Mouse (Mus musculus) hindbrain, postnatal 0 days (tissue): ENCODE results near the gene Pxylp1. TPM values are rescaled to one million over a fixed set of nuclear protein-coding genes. Genes with fewer than 3 reads are reported as not detected.

Experiments
- ATAC-seq: fragments of 200-750 bp; cut with Nextera tagmentation; 2 replicates; pipeline ENCODE4 v1.8.0; 2017; ENCODE audit warnings: mild to moderate bottlenecking, moderate TSS enrichment, moderate library complexity
- DNase-seq: peaks from one replicate; pipeline ENCODE4 v3.0.0-alpha.2; 2015; ENCODE audit warnings: low spot score
- H3K27ac ChIP-seq: fragments of 300-500 bp; sonication (generic); 2 replicates; pipeline ENCODE4 v1.5.1; 2014; ENCODE audit warnings: mild to moderate bottlenecking
- H3K27me3 ChIP-seq: fragments of 300-500 bp; sonication (generic); 2 replicates; pipeline ENCODE4 v1.6.1; 2014; ENCODE audit warnings: low read length, mixed read lengths; ENCODE audit not compliant: insufficient read depth
- H3K36me3 ChIP-seq: fragments of 300-500 bp; sonication (generic); 2 replicates; pipeline ENCODE4 v1.6.1; 2014; ENCODE audit warnings: low read length, mixed read lengths; ENCODE audit not compliant: insufficient read depth
- H3K4me1 ChIP-seq: fragments of 300-500 bp; sonication (generic); 2 replicates; pipeline ENCODE4 v1.6.1; 2014; ENCODE audit warnings: antibody characterized with exemption, low read length, mixed read lengths; ENCODE audit not compliant: insufficient read depth
- H3K4me2 ChIP-seq: fragments of 300-500 bp; sonication (generic); 2 replicates; pipeline ENCODE4 v1.6.1; 2014; ENCODE audit warnings: low read depth, mild to moderate bottlenecking, low read length, moderate library complexity, mixed read lengths
- H3K4me3 ChIP-seq: fragments of 300-500 bp; sonication (generic); 2 replicates; pipeline ENCODE4 v1.5.1; 2014; ENCODE audit warnings: low read length
- H3K9ac ChIP-seq: fragments of 300-500 bp; sonication (generic); replicated peaks from 2 replicates; pipeline ENCODE4 v1.6.1; 2014; ENCODE audit warnings: mild to moderate bottlenecking, low read length, moderate library complexity, mixed read lengths
- H3K9me3 ChIP-seq: fragments of 300-500 bp; sonication (generic); 2 replicates; pipeline ENCODE4 v1.6.1; 2016; ENCODE audit warnings: low read length, mixed read lengths
- CTCF ChIP-seq: IDR thresholded peaks from 2 replicates; pipeline ENCODE4 v1.5.1; 2016; ENCODE audit warnings: antibody characterized with exemption, control low read depth, low read depth
- WGBS: fragments of 180-500 bp; shearing (Covaris S2); extraction: QIAGEN DNeasy Blood & Tissue Kit; methylation state at CpG from one replicate; pipeline ENCODE4 v1.1.7; 2014; 5-methylcytosine and 5-hydroxymethylcytosine counted together
- polyA plus RNA-seq: library from polyadenylated mRNA; unstranded; fragments of >200 nt; fragmentation: Nextera tagmentation; extraction: Ambion mirVana; gene quantifications from 2 replicates; pipeline ENCODE4 v1.2.1, GENCODE M21; 2015
- total RNA-seq: library from RNA; depleted of rRNA; stranded (reverse); fragments of >200 nt; gene quantifications from 2 replicates; pipeline ENCODE4 v1.2.3, GENCODE M21; 2014

The Pxylp1 gene
- total and polyA plus RNA-seq, 2 experiments from 2014 or later, result 23.4 to 28.9 TPM

DNA sequence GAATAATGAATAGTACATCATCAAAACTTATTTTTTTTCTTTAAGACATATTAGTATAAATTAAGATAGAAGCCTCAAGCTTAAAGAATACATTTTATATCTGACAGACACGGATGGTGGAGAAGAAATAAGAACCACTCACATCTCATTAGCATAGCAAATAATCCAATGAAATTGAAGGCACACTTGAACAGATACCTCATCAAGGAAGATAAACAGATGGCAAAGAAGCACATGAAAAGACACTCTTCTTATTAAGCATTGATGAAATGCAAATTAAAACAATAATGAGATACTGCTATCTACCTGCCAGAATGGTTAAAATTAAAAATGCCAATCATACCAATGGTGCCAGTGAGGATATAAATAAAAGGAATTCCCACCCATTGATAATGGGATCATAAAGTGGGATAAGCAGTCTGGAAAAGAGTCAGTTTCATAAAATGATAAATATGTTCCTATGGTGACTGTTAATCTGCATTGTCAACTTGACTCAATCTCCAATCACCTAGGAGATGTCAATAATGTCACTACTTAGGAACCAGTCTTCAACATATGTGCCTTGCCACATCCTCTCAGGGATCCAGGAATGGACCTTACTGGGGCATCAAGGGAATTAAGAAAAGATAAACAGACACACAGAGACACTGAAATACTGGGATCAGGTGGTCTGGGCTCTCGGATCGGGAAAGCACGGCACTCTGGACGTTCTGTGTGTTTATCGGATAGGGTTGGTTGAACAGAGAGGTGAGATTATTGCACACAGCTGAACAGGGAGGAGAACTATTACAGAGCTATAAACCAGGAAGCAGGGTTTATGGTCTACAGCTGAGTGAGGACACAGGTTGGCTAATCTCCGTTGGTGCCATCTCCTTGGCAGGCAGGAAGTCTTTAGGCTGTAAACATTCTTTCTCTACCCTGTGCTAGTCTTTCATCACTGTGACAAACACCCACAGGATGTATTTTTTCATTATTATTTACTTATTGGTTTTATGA, 12.2 kb upstream of the Pxylp1 start:
- H3K27me3 ChIP-seq, result no peaks in the 10 kb centered on the region
- no peaks in the 10 kb centered on the region for H3K36me3 ChIP-seq
- no peak overlapping the region for H3K27ac ChIP-seq
- no peak overlapping the region for H3K4me2 ChIP-seq
- H3K4me3 ChIP-seq, result no peak overlapping the region
- no peaks in the 10 kb centered on the region for H3K4me1 ChIP-seq
- H3K9me3 ChIP-seq, result no peaks in the 10 kb centered on the region
- TF ChIP-seq CTCF, result no peak
- ATAC-seq (0 out of 2 replicates have a peak, but pooled peaks have one; percentile 5), DNase-seq (no peak)
- WGBS, result 63% methylated on average over 7 of the region's 7 CpGs
- H3K9ac ChIP-seq, result no peak overlapping the region

DNA sequence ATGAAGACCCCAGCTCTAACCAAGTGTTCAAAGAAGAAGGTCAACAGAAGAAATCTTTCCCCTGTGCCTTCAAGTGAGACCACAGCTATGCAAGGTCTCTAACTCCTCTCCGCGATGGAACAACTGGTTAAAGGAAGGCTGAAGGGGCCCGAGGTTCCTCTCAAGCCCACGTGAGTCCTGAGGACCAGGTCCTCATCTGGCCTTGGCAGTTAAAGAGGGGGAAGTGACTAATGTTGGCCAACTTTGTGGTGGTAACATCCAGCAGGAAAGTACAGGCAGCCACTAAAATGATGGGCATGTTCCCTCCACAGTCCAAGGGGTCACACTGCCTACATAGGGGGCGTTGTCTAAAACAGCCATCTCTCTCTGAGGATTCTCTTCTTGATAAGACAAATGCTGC, 7.2 kb upstream of the Pxylp1 start:
- H3K27me3 ChIP-seq, result no peaks in the 10 kb centered on the region
- no peaks in the 10 kb centered on the region for H3K36me3 ChIP-seq
- no peak overlapping the region for H3K4me3 ChIP-seq
- DNase-seq, result no peak
- no peak for ATAC-seq
- no peak overlapping the region for H3K27ac ChIP-seq
- H3K9me3 ChIP-seq, result no peaks in the 10 kb centered on the region
- WGBS, result 86% methylated on average over 5 of the region's 5 CpGs
- no peaks in the 10 kb centered on the region for H3K4me1 ChIP-seq
- TF ChIP-seq CTCF, result no peak
- H3K9ac ChIP-seq, result no peak overlapping the region
- H3K4me2 ChIP-seq, result no peak overlapping the region

DNA sequence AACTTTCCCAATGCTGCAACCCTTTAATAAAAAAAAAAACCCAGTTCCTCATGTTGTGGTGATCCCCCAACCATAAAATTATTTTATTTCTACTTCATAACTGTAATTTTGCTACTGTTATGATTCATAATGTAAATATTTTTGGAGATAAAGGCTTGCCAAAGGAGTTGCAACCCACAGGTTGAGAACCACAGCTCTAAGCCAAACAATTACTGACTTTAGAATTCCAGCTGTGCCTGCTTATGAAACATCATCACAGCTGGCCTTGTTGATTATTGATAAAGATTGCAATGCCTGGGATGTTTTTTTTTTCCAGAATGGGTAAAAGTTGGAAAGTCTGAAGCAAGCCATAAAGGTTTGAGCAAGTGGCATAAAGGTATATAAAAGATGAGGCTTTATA, 6.5 kb upstream of the Pxylp1 start:
- no peak for ATAC-seq
- DNase-seq, result no peak
- no peak overlapping the region for H3K4me3 ChIP-seq
- H3K4me2 ChIP-seq, result no peak overlapping the region
- no peaks in the 10 kb centered on the region for H3K36me3 ChIP-seq
- no peaks in the 10 kb centered on the region for H3K9me3 ChIP-seq
- H3K27me3 ChIP-seq, result no peaks in the 10 kb centered on the region
- H3K9ac ChIP-seq, result no peak overlapping the region
- no peaks in the 10 kb centered on the region for H3K4me1 ChIP-seq
- no peak for TF ChIP-seq CTCF
- no peak overlapping the region for H3K27ac ChIP-seq

DNA sequence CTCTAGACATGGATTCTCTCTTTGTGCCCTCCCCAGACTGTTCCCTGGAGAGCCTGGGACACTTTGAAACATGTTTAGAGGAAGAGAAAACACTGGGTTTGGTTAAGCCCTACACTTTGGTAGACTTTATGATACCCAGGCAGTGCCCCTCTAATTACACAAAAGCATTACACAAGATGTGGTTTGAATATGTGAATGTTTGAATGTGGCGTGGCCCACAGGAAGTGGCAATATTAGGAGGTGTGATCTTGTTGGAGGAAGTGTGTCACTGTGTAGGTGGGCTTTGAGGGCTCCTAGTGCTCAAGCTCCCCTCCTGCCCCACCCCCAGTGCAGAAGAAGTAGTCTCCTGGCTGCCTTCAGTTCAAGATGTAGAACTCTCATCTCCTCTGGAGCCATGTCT, 4.2 kb upstream of the Pxylp1 start:
- Histone ChIP-seq H3K4me3 (no peak overlapping the region), H3K27me3 (no peaks in the 10 kb centered on the region), H3K9me3 (no peaks in the 10 kb centered on the region), H3K36me3 (no peaks in the 10 kb centered on the region), H3K4me2 (no peak overlapping the region), H3K9ac (no peak overlapping the region), H3K27ac (no peak overlapping the region), H3K4me1 (peaks cover 3% of the 10 kb centered on the region; the same call in 1 of the 2 replicates)
- 93% methylated on average over 1 of the region's 1 CpGs for WGBS
- no peak for DNase-seq
- no peak for TF ChIP-seq CTCF
- ATAC-seq, result no peak

DNA sequence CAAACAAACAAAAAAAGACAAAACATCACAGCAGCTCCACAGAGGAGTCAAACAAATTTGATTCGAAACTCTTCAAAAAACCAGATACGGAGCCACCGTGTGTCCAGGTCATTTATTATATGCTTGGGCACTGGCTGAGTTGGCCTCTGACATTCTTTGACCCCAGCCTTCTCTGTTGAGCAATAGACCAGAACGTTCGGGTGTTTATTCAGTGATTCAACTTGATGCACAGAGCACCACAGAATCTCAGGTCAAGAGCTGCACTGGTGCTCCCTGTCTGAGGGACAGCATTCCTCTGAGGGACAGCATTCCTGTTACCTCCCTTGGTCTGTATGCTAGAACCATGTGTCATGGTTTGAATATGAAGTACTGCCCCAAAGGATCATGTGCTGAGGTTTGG, 1.1 kb upstream of the Pxylp1 start:
- no peak for TF ChIP-seq CTCF
- no peak for DNase-seq
- ATAC-seq, result no peak
- Histone ChIP-seq H3K27me3 (no peaks in the 10 kb centered on the region), H3K9me3 (no peaks in the 10 kb centered on the region), H3K4me2 (no peak overlapping the region), H3K27ac (no peak overlapping the region), H3K4me1 (peaks cover 3% of the 10 kb centered on the region; the same call in 1 of the 2 replicates), H3K9ac (no peak overlapping the region), H3K36me3 (no peaks in the 10 kb centered on the region), H3K4me3 (no peak overlapping the region)
- 42% methylated on average over 5 of the region's 5 CpGs for WGBS

DNA sequence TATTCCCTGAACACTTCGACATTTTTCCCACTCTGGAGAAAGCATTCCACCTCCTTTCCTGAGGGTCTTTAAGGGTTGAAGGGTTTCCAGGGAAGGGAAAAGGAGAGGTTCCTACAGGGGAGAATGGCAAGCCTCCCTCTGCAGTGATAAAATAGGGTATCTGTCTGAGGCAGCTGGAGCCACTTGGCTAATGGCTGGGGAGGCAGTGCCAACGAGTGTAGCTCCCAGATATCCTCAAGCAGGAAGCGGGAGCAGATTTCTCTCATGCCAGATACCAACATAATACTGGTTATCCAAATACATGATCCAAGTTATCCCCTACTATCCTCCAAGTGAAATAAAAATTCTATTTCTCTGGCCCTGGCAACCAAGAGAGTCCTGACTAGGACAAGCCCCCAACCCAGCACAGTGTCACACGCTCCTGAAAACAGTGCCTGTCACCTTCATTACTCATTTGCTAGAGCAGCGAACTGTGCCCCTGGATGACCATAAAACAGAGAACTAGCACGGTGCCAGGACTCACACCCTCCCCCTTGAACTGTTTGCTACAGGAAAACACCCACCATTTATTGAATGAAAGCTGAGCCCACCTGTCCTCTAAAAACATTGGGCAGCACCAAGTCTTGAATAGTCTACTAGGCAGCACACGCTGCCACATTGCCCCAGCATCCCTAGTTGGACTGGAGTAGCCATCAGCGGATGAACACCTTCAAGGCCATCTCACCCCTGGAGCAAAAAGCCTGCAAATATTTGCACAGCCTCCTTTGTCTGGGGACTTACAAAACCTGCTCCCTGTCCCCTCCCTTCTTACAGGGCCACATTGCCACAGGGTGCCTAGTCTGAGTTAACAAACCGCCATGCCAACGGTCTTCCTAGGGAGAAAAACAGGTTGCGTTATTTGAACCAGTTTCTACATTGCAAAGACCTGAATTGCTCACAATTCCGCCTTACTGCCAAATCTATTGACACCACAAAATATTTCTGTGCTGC, 833 bp downstream of the Pxylp1 start:
- ATAC-seq (no peak), DNase-seq (no peak)
- H3K4me2 ChIP-seq, result no peak overlapping the region
- H3K36me3 ChIP-seq, result no peaks in the 10 kb centered on the region
- no peak for TF ChIP-seq CTCF
- peaks cover 15% of the 10 kb centered on the region; the same call in 1 of the 2 replicates for H3K4me1 ChIP-seq
- no peaks in the 10 kb centered on the region for H3K27me3 ChIP-seq
- no peak overlapping the region for H3K4me3 ChIP-seq
- WGBS, result 53% methylated on average over 12 of the region's 12 CpGs
- H3K9ac ChIP-seq, result no peak overlapping the region
- H3K9me3 ChIP-seq, result no peaks in the 10 kb centered on the region
- no peak overlapping the region for H3K27ac ChIP-seq
